Comparison of ENCODE assay signal across 11 mouse cellular contexts in the genomic region with DNA sequence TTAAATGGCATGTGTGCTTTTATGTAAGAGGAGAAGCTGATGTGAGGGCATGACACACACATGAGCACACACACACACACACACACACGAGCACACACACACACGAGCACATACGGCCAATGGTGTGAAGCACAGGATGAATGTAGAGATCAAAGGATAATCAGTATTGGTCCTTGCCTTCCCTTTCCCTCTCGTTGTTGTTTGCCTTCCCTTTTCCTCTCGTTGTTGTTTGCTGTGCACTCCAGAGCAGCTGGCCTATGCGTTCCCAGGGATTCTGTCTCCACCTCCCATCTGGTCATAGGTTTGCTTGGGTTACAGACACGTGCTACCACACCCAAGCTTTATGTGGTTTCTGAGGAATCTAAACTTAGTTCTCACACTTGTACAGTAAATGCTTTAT.
A peak's percentile ranks its signal among the peaks of the same experiment; 100 is the strongest.
DNase-seq lines count a peak whose midpoint lies in the region; ATAC-seq and TF ChIP-seq lines count a peak whose summit lies in the region.
"Had no signal": no experiment of that assay in that cellular context is flagged by ENCODE, and none has a peak within 500 bp of the region (broad histone marks: within the 10 kb centered on the region; RNA-seq: fewer than 3 reads in every experiment).

No protein-coding gene starts in this region.

- no peak overlapping the region for H3K9ac ChIP-seq in liver, postnatal 0 days (replicated peaks)
- no peak overlapping the region for H3K9ac ChIP-seq in limb, embryonic 14.5 days (ENCODE audit: low read depth, low read length, severe bottlenecking)
- H3K9ac ChIP-seq in stomach, embryonic 16.5 days (ENCODE audit: low read length), result no peak overlapping the region
- H3K9ac ChIP-seq in kidney, embryonic 14.5 days (ENCODE audit: low read depth, low read length), result no peak overlapping the region
- H3K9ac ChIP-seq: embryonic facial prominence, embryonic 13.5 days had no signal

- WGBS in liver, postnatal 0 days (ENCODE audit: insufficient replicate concordance), result 27% methylated on average over 7 of the region's 7 CpGs
- WGBS in limb, embryonic 14.5 days, result 32% methylated on average over 7 of the region's 7 CpGs
- 36% methylated on average over 7 of the region's 7 CpGs for WGBS in stomach, embryonic 16.5 days
- WGBS in kidney, embryonic 14.5 days, result 31% methylated on average over 7 of the region's 7 CpGs

- no peak for DNase-seq in liver, postnatal 0 days
- DNase-seq in liver, result no peak
- peak; percentile 26 for DNase-seq in limb, embryonic 14.5 days (ENCODE audit: low spot score)
- no peak for DNase-seq in right cerebral cortex, postnatal 4 days
- DNase-seq in adrenal gland, postnatal 25 days, result no peak
- DNase-seq: gastrocnemius, postnatal 36 days; kidney, postnatal 25 days had no signal

- H3K4me1 ChIP-seq in liver, postnatal 0 days (ENCODE audit: insufficient read depth), result peaks cover 7% of the 10 kb centered on the region; the same call in 1 of the 2 replicates
- H3K4me1 ChIP-seq in limb, embryonic 14.5 days (ENCODE audit: control insufficient read depth, insufficient read depth, low read length), result peaks cover 17% of the 10 kb centered on the region
- H3K4me1 ChIP-seq in stomach, embryonic 16.5 days (ENCODE audit: control insufficient read depth, insufficient read depth, low read length), result no peaks in the 10 kb centered on the region
- H3K4me1 ChIP-seq in kidney, embryonic 14.5 days (ENCODE audit: control insufficient read depth, insufficient read depth, low read length), result no peaks in the 10 kb centered on the region

- TF ChIP-seq EP300 in liver, postnatal 0 days (IDR thresholded peaks at IDR 0.05; ENCODE audit: low read depth), result no peak

- no peaks in the 10 kb centered on the region for H3K27me3 ChIP-seq in liver, postnatal 0 days (ENCODE audit: insufficient read depth, low read length)
- 0 out of 2 replicates have a peak, but pooled peaks cover 4% of the 10 kb centered on the region for H3K27me3 ChIP-seq in limb, embryonic 14.5 days (ENCODE audit: control insufficient read depth, insufficient read depth, low read length)
- H3K27me3 ChIP-seq in stomach, embryonic 16.5 days (ENCODE audit: control insufficient read depth, insufficient read depth, low read length), result no peaks in the 10 kb centered on the region; the same call in 1 of the 2 replicates
- H3K27me3 ChIP-seq in kidney, embryonic 14.5 days (ENCODE audit: control insufficient read depth, insufficient read depth, low read length), result no peaks in the 10 kb centered on the region
- H3K27me3 ChIP-seq: embryonic facial prominence, embryonic 13.5 days had no signal

- no peak overlapping the region for H3K4me3 ChIP-seq in liver, postnatal 0 days (ENCODE audit: low read depth, low read length)
- no peak overlapping the region for H3K4me3 ChIP-seq in limb, embryonic 14.5 days (replicated peaks; ENCODE audit: low read length)
- H3K4me3 ChIP-seq in stomach, embryonic 16.5 days (replicated peaks; ENCODE audit: low read length), result no peak overlapping the region
- H3K4me3 ChIP-seq in kidney, embryonic 14.5 days (ENCODE audit: low read length), result no peak overlapping the region
- H3K4me3 ChIP-seq: embryonic facial prominence, embryonic 13.5 days had no signal

- no peaks in the 10 kb centered on the region for H3K36me3 ChIP-seq in liver, postnatal 0 days (replicated peaks; ENCODE audit: insufficient read depth, low read length)
- no peaks in the 10 kb centered on the region for H3K36me3 ChIP-seq in limb, embryonic 14.5 days (ENCODE audit: control insufficient read depth, insufficient read depth, low read length)
- no peaks in the 10 kb centered on the region for H3K36me3 ChIP-seq in stomach, embryonic 16.5 days (ENCODE audit: control insufficient read depth, insufficient read depth, low read length)
- H3K36me3 ChIP-seq in kidney, embryonic 14.5 days (ENCODE audit: control insufficient read depth, insufficient read depth, low read length), result no peaks in the 10 kb centered on the region
- H3K36me3 ChIP-seq: embryonic facial prominence, embryonic 13.5 days had no signal

- H3K27ac ChIP-seq in liver, postnatal 0 days (ENCODE audit: low read depth), result 0 out of 2 replicates have a peak overlapping the region, but pooled peaks have one; percentile 76
- H3K27ac ChIP-seq in limb, embryonic 14.5 days (replicated peaks; ENCODE audit: low read depth, low read length), result no peak overlapping the region
- H3K27ac ChIP-seq in stomach, embryonic 16.5 days (ENCODE audit: low read length), result no peak overlapping the region
- H3K27ac ChIP-seq in kidney, embryonic 14.5 days (ENCODE audit: low read depth, low read length), result no peak overlapping the region
- H3K27ac ChIP-seq: embryonic facial prominence, embryonic 13.5 days had no signal

- H3K4me2 ChIP-seq in liver, postnatal 0 days (ENCODE audit: low read depth, low read length), result no peak overlapping the region
- no peak overlapping the region for H3K4me2 ChIP-seq in limb, embryonic 14.5 days (replicated peaks; ENCODE audit: low read depth, low read length, severe bottlenecking)
- no peak overlapping the region for H3K4me2 ChIP-seq in stomach, embryonic 16.5 days (ENCODE audit: low read depth, low read length)
- H3K4me2 ChIP-seq in kidney, embryonic 14.5 days (replicated peaks; ENCODE audit: low read depth, low read length), result no peak overlapping the region
- H3K4me2 ChIP-seq: embryonic facial prominence, embryonic 13.5 days had no signal

- no peak for TF ChIP-seq CTCF in liver, postnatal 0 days (IDR thresholded peaks at IDR 0.05; ENCODE audit: low read depth)

- no peak for TF ChIP-seq POLR2A in limb, embryonic 14.5 days (IDR thresholded peaks at IDR 0.05; ENCODE audit: borderline replicate concordance, extremely low read depth, insufficient read depth, insufficient read length)

- ATAC-seq in liver, postnatal 0 days, result peak; percentile 82
- ATAC-seq in activated CD4-positive, CD25-positive, alpha-beta regulatory T cell, adult 4 months, result peak; percentile 30
- no peak for ATAC-seq in limb, embryonic 14.5 days (ENCODE audit: low FRiP score, low read depth)
- ATAC-seq in stomach, embryonic 16.5 days (ENCODE audit: insufficient read depth, low FRiP score), result peak; percentile 33; the same call in 1 of the 2 replicates
- ATAC-seq in kidney, embryonic 14.5 days (ENCODE audit: low FRiP score, low TSS enrichment), result no peak

- H3K9me3 ChIP-seq in liver, postnatal 0 days (ENCODE audit: low read length), result peaks cover 5% of the 10 kb centered on the region; the same call in 1 of the 2 replicates
- no peaks in the 10 kb centered on the region for H3K9me3 ChIP-seq in limb, embryonic 14.5 days (ENCODE audit: control insufficient read depth, low read length)
- no peaks in the 10 kb centered on the region for H3K9me3 ChIP-seq in stomach, embryonic 16.5 days (replicated peaks; ENCODE audit: control insufficient read depth, low read length)
- no peaks in the 10 kb centered on the region for H3K9me3 ChIP-seq in kidney, embryonic 14.5 days (ENCODE audit: control insufficient read depth, low read length)
- H3K9me3 ChIP-seq: embryonic facial prominence, embryonic 13.5 days had no signal

Comparison
In these comparisons a context has a peak if more than half of its experiments do, and no peak if none do; other contexts are left out.
1. ATAC-seq: peak in liver, postnatal 0 days (single experiment), activated CD4-positive, CD25-positive, alpha-beta regulatory T cell, adult 4 months (single experiment) and stomach, embryonic 16.5 days (single experiment); none in limb, embryonic 14.5 days (single experiment) and kidney, embryonic 14.5 days (single experiment).